Mouse (Mus musculus) intestine, embryonic 16.5 days (tissue): ENCODE results near the gene Pou3f4. TPM values are rescaled to one million over a fixed set of nuclear protein-coding genes. Genes with fewer than 3 reads are reported as not detected.
"Not testable (repeated sequence)": the region's sequence is repeated elsewhere in the genome, so short reads cannot be mapped to it uniquely, and the experiment has no call there.

Experiments
- ATAC-seq: fragments of 200-750 bp; cut with Nextera tagmentation; 2 replicates; pipeline ENCODE4 v1.8.0; 2017; ENCODE audit warnings: moderate TSS enrichment, moderate library complexity
- H3K27ac ChIP-seq: fragments of 300-500 bp; sonication (generic); 2 replicates; pipeline ENCODE4 v1.5.1; 2014; ENCODE audit warnings: mild to moderate bottlenecking, low read length
- H3K27me3 ChIP-seq: fragments of 300-500 bp; sonication (generic); replicated peaks from 2 replicates; pipeline ENCODE4 v1.6.1; 2014; ENCODE audit warnings: low read length, control low read depth, mixed read lengths; ENCODE audit not compliant: control insufficient read depth, insufficient read depth
- H3K36me3 ChIP-seq: fragments of 300-500 bp; sonication (generic); 2 replicates; pipeline ENCODE4 v1.6.1; 2014; ENCODE audit warnings: low read length, control low read depth; ENCODE audit not compliant: control insufficient read depth, insufficient read depth
- H3K4me1 ChIP-seq: fragments of 300-500 bp; sonication (generic); 2 replicates; pipeline ENCODE4 v1.6.1; 2014; ENCODE audit warnings: low read length, control low read depth, mixed read lengths; ENCODE audit not compliant: control insufficient read depth, insufficient read depth
- H3K4me2 ChIP-seq: fragments of 300-500 bp; sonication (generic); 2 replicates; pipeline ENCODE4 v1.6.1; 2014; ENCODE audit warnings: low read depth, low read length, control low read depth
- H3K4me3 ChIP-seq: fragments of 300-500 bp; sonication (generic); 2 replicates; pipeline ENCODE4 v1.5.1; 2014; ENCODE audit warnings: mild to moderate bottlenecking, low read length
- H3K9ac ChIP-seq: fragments of 300-500 bp; sonication (generic); 2 replicates; pipeline ENCODE4 v1.6.1; 2014; ENCODE audit warnings: low read depth, low read length
- H3K9me3 ChIP-seq: fragments of 300-500 bp; sonication (generic); 2 replicates; pipeline ENCODE4 v1.6.1; 2016; ENCODE audit warnings: low read length, control low read depth; ENCODE audit not compliant: control insufficient read depth
- WGBS: fragments of 180-500 bp; shearing (Covaris S2); extraction: QIAGEN DNeasy Blood & Tissue Kit; methylation state at CpG from one replicate; pipeline ENCODE4 v1.1.7; 2014; 5-methylcytosine and 5-hydroxymethylcytosine counted together
- polyA plus RNA-seq: library from polyadenylated mRNA; unstranded; fragments of >200 nt; fragmentation: Nextera tagmentation; extraction: Ambion mirVana; gene quantifications from 2 replicates; pipeline ENCODE4 v1.2.1, GENCODE M21; 2015

Pou3f4 gene
- polyA plus RNA-seq = 0.17 and 0.21 TPM in 2 replicates

DNA sequence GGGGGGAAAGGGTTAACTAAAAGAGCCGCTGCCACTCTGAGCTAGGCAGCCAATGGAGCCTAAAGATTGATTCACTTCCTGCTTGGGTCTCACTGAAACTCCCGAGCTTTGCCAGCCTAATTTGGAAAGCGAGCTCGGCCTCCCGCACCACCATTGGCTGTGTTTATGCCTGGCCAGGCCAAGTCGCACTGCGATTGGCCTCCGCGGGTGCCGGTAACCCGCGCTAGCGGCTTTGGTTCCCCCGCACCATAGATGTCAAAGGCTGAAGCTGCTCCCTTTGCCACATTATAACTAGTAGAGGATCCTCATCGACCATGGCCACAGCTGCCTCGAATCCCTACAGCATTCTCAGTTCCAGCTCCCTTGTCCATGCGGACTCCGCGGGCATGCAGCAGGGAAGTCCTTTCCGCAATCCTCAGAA, at the start of gene Pou3f4:
Gene Pou3f4, plus strand, starts transcription at position 130 of the 421 bp plus-strand sequence.
- H3K36me3 ChIP-seq = no peaks in the 10 kb centered on the region
- peak within 1 kb of the TSS; percentile 43 for H3K4me3 ChIP-seq
- 0 out of 2 replicates have a peak, but pooled peaks cover 2% of the 10 kb centered on the region for H3K4me1 ChIP-seq
- no peaks in the 10 kb centered on the region for H3K9me3 ChIP-seq
- H3K27ac ChIP-seq = no peak within 1 kb of the TSS
- peak; percentile 96 for ATAC-seq
- peaks cover 16% of the 10 kb centered on the region for H3K27me3 ChIP-seq
- H3K4me2 ChIP-seq = peak within 1 kb of the TSS; percentile 71
- H3K9ac ChIP-seq = no peak within 1 kb of the TSS
- 11% methylated on average over 20 of the region's 20 CpGs for WGBS

DNA sequence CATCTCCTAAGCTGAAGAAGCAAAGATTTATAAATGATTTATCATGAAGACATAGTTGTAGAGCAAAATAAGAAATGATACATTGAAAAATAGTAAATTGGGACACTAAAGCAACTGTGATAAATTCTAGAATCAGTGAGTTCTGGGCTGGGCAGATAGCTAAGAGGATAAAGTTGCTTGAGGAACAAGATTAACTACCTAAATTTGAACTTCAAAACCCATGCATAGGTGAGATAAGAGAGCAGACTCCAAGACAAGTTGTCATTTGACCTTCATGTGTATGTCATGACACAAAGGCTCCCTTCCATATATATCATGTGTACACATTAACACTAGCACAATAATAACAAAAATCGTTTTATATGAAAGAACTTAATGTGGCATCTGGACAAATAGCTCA, 48.1 kb upstream of the Pou3f4 start:
- no peaks in the 10 kb centered on the region for H3K36me3 ChIP-seq
- WGBS = 68% methylated on average over 1 of the region's 1 CpGs

DNA sequence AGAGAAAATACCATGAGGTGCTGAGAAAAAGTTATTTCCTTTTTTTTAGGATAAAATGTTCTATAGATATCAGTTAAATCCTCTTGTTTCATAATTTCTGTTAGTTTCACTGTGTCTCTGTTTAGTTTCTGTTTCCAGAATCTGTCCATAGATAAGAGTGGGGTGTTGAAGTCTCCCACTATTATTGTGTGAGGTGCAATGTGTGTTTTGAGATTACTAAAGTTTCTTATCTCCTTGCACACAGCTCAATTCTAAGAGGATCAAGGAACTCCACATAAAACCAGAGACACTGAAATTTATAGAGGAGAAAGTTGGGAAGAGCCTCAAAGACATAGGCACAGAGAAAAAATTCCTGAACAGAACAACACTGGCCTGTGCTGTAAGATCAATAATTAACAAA, 39.3 kb upstream of the Pou3f4 start:
- not testable (repeated sequence) for H3K4me3 ChIP-seq, H3K36me3 ChIP-seq, H3K27ac ChIP-seq, H3K4me1 ChIP-seq, H3K9ac ChIP-seq, ATAC-seq, H3K4me2 ChIP-seq, H3K27me3 ChIP-seq, H3K9me3 ChIP-seq

More for the DNA sequence above, 48.1 kb upstream of the Pou3f4 start:
- Histone ChIP-seq H3K9ac (no peak overlapping the region), H3K9me3 (no peaks in the 10 kb centered on the region), H3K4me1 (no peaks in the 10 kb centered on the region), H3K27me3 (no peaks in the 10 kb centered on the region), H3K4me2 (no peak overlapping the region), H3K4me3 (no peak overlapping the region), H3K27ac (no peak overlapping the region)
- ATAC-seq = no peak

DNA sequence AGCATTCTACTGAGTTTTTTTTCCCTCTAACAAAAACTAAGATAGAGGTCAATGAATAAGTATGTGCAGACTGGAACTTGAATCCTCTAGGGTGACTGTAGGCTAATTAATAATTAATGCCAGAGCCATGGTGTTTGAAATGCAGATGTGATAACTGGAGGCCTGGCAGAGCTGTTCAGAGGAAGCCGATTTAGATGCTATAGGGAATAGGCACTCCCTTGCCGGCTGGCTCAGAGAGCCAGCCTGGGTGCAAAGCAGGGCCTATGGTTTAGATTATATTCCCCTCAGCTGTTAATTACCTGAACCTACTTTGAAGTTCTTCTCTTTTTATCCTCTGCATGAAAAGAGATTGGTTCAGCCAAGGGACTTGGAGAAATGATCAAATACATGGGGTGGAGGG, 11.6 kb upstream of the Pou3f4 start:
- Histone ChIP-seq H3K4me1 (no peaks in the 10 kb centered on the region), H3K27ac (no peak overlapping the region), H3K27me3 (no peaks in the 10 kb centered on the region), H3K9me3 (no peaks in the 10 kb centered on the region), H3K36me3 (no peaks in the 10 kb centered on the region), H3K4me2 (no peak overlapping the region), H3K9ac (no peak overlapping the region), H3K4me3 (no peak overlapping the region)
- 61% methylated on average over 2 of the region's 2 CpGs for WGBS
- ATAC-seq = no peak

DNA sequence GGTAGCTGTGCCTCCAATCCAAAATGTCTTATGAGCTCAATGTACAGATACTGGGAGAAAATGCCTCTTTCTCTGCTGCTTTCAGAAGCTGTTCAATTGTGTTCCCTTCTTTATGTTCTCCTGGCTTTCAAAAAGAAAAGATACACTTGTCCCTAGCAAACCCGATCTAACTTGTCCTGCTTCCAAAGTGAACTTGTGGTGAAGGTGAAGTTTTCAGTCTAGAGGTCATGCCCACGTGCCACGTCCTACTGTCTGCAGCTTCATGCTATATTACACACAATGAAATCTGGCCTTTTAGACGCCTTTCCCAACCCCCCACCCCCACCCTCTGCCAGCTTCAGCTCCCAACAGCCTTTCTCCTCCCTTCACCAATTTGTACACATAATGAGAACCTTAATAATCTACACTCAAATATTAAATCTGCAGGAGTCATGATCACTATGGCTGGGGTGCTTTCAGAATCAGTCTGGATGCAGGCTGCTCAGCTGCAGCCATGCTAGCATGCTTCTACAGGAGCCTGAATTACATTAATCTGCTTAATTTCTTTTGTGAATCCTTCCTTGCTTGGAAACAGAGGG, 4.0 kb upstream of the Pou3f4 start:
- peaks cover 4% of the 10 kb centered on the region; the same call in 1 of the 2 replicates for H3K27me3 ChIP-seq
- ATAC-seq = no peak
- WGBS = 42% methylated on average over 4 of the region's 4 CpGs

DNA sequence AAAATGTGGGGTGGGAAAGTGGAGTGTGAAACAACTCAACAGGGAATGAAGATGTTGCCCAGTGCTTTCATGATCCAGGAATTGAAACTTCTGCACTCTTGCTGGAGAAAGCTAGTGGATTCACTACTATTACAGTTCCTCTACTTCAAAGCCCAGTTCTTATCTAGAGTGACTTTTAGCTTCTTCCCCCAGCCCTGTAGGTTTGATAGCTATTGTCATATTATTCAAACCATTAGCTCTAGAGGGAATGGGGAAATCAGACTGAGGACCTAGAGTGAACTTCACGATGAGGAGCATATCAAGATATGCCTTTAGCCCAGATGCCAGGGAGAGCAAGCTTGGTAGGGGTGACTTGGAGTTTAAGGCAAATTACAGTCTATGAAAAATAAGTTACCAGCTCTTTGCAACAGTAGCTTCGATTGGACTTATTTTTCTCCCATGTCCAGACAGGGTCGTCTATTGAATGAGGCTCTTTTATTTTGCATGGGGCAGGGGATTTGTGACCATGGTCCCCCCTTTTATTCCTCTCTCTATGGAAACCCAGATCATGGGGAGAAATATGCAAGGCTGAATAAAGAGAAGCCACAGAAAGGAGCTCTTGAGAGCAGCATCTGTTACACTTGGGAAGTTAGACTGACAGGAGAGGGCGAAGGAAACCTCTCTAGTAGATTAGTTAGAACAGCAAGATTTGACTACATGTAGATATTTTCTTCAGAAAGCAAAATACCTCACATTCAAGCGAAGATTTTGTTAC, 3.1 kb upstream of the Pou3f4 start:
- Histone ChIP-seq H3K4me2 (no peak overlapping the region), H3K4me1 (0 out of 2 replicates have a peak, but pooled peaks cover 2% of the 10 kb centered on the region), H3K27ac (no peak overlapping the region), H3K27me3 (peaks cover 6% of the 10 kb centered on the region; the same call in 1 of the 2 replicates), H3K9me3 (no peaks in the 10 kb centered on the region), H3K4me3 (no peak overlapping the region), H3K9ac (no peak overlapping the region), H3K36me3 (no peaks in the 10 kb centered on the region)
- no peak for ATAC-seq
- WGBS = 55% methylated on average over 5 of the region's 5 CpGs

More for the DNA sequence above, 4.0 kb upstream of the Pou3f4 start:
- no peaks in the 10 kb centered on the region for H3K9me3 ChIP-seq
- H3K36me3 ChIP-seq = no peaks in the 10 kb centered on the region
- no peak overlapping the region for H3K27ac ChIP-seq
- H3K9ac ChIP-seq = no peak overlapping the region
- H3K4me3 ChIP-seq = no peak overlapping the region
- H3K4me2 ChIP-seq = no peak overlapping the region
- 0 out of 2 replicates have a peak, but pooled peaks cover 2% of the 10 kb centered on the region for H3K4me1 ChIP-seq

DNA sequence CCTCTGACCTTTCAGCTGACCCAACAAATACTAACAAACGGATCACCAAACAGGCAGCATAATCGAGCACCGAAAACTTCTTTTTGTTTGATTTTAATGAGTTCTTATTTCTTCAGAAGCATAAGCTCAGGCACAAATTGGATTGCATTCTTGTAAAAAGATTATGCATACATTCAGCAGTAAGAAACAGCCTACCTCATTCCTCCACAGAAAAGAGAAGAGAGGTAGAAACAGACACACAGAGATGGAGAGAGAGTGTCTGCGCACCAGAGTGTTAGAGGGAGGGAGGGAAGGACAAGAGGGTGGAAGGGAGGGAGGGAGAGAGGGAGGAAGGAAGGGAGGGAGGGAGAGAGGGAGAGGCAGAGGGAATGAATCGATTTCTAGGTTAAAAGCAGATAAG, 2.0 kb upstream of the Pou3f4 start:
- Histone ChIP-seq H3K27ac (no peak overlapping the region), H3K4me2 (no peak overlapping the region), H3K27me3 (peaks cover 13% of the 10 kb centered on the region), H3K9ac (no peak overlapping the region), H3K9me3 (no peaks in the 10 kb centered on the region), H3K4me1 (0 out of 2 replicates have a peak, but pooled peaks cover 2% of the 10 kb centered on the region), H3K36me3 (no peaks in the 10 kb centered on the region), H3K4me3 (no peak overlapping the region)
- 29% methylated on average over 5 of the region's 5 CpGs for WGBS
- ATAC-seq = no peak

DNA sequence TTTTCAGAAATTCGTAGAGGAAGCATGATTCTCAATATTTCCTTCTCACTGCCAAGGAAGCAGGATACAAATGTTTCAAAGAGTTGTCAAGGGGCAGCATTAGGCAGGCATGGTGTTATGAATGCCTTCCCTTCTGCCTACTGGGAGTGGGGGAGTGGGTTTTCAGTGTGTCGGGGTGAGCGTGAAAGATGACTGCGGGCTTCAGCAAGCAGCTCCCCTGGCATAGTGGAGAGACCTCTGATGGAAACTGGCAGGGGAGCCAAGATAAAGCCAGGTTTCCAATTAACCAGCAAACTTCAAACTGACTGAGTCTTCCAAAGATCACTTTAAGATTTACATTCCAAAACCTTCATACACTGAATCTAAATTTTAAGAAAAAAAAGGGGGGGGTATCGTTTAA, 679 bp upstream of the Pou3f4 start:
- H3K36me3 ChIP-seq = no peaks in the 10 kb centered on the region
- H3K4me2 ChIP-seq = no peak overlapping the region
- H3K9me3 ChIP-seq = no peaks in the 10 kb centered on the region
- no peak for ATAC-seq
- H3K4me1 ChIP-seq = 0 out of 2 replicates have a peak, but pooled peaks cover 2% of the 10 kb centered on the region
- H3K27me3 ChIP-seq = peaks cover 16% of the 10 kb centered on the region
- H3K27ac ChIP-seq = no peak overlapping the region
- H3K9ac ChIP-seq = no peak overlapping the region
- WGBS = 24% methylated on average over 5 of the region's 5 CpGs
- no peak overlapping the region for H3K4me3 ChIP-seq

DNA sequence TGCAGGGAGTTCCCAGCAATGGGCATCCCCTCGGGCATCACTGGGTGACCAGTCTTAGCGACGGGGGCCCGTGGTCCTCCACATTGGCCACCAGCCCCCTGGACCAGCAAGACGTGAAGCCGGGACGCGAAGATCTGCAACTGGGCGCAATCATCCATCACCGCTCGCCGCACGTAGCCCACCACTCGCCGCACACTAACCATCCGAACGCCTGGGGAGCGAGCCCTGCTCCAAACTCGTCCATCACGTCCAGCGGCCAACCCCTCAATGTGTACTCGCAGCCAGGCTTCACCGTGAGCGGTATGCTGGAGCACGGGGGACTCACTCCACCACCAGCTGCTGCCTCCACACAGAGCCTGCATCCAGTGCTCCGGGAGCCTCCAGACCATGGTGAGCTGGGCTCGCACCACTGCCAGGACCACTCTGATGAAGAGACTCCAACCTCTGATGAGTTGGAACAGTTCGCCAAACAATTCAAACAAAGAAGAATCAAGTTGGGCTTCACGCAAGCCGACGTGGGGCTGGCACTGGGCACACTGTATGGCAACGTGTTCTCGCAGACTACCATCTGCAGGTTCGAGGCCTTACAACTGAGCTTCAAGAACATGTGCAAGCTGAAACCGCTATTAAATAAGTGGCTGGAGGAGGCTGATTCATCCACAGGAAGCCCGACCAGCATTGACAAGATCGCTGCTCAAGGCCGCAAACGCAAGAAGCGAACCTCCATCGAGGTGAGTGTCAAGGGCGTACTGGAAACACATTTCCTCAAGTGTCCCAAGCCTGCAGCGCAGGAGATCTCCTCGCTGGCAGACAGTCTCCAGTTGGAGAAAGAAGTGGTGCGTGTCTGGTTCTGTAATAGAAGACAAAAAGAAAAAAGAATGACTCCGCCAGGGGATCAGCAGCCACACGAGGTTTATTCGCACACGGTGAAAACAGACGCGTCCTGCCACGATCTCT, 790 bp downstream of the Pou3f4 start:
- Histone ChIP-seq H3K4me2 (peak overlapping the region; percentile 71), H3K36me3 (no peaks in the 10 kb centered on the region), H3K27ac (no peak overlapping the region), H3K4me1 (0 out of 2 replicates have a peak, but pooled peaks cover 2% of the 10 kb centered on the region), H3K27me3 (peaks cover 16% of the 10 kb centered on the region), H3K4me3 (peak overlapping the region; percentile 43), H3K9ac (no peak overlapping the region), H3K9me3 (no peaks in the 10 kb centered on the region)
- WGBS = 21% methylated on average over 52 of the region's 52 CpGs
- peak; percentile 56 for ATAC-seq
